Comparison of ENCODE assay signal across 9 mouse cellular contexts in genomic region chr11:4283627-4284026, GRCm38 (mm10). TPM values are rescaled to one million over a fixed set of nuclear protein-coding genes. Genes with fewer than 3 reads are reported as not detected.
A peak's percentile ranks its signal among the peaks of the same experiment; 100 is the strongest.
DNase-seq lines count a peak whose midpoint lies in the region; ATAC-seq and TF ChIP-seq lines count a peak whose summit lies in the region.
"Had no signal": no experiment of that assay in that cellular context is flagged by ENCODE, and none has a peak within 500 bp of the region (broad histone marks: within the 10 kb centered on the region; RNA-seq: fewer than 3 reads in every experiment).

No protein-coding gene starts in this region.

- DNase-seq in lung, embryonic 14.5 days = peak; percentile 48
- no peak for DNase-seq in lung, postnatal 25 days (ENCODE audit: low spot score)
- peak; percentile 87 for DNase-seq in embryo, embryonic 10 days (ENCODE audit: low spot score)
- DNase-seq in heart, postnatal 4 days = peak; percentile 52
- DNase-seq in neural tube, embryonic 11.5 days (ENCODE audit: low spot score) = peak; percentile 36
- DNase-seq in thymus, adult 2 months = no peak
- no peak for DNase-seq in thymus, postnatal 4 days
- DNase-seq: cerebellum, postnatal 36 days; layer of hippocampus, adult 9-11 months had no signal

- H3K9me3 ChIP-seq in lung, embryonic 14.5 days (ENCODE audit: low read depth, low read length) = no peaks in the 10 kb centered on the region
- no peaks in the 10 kb centered on the region for H3K9me3 ChIP-seq in neural tube, embryonic 11.5 days (ENCODE audit: control insufficient read depth, low read length)

- peak; percentile 76 for ATAC-seq in lung, embryonic 14.5 days (ENCODE audit: insufficient read depth)
- ATAC-seq in neural tube, embryonic 11.5 days (ENCODE audit: insufficient read depth, low FRiP score, low TSS enrichment) = no peak

- no peak overlapping the region for H3K9ac ChIP-seq in lung, embryonic 14.5 days
- no peak overlapping the region for H3K9ac ChIP-seq in neural tube, embryonic 11.5 days (ENCODE audit: low read length)

- no peaks in the 10 kb centered on the region for H3K27me3 ChIP-seq in lung, embryonic 14.5 days (ENCODE audit: insufficient read depth, low read length)
- no peaks in the 10 kb centered on the region for H3K27me3 ChIP-seq in neural tube, embryonic 11.5 days (ENCODE audit: control insufficient read depth, insufficient read depth, low read length)
- H3K27me3 ChIP-seq in thymus, adult 2 months (ENCODE audit: control insufficient read depth, insufficient read depth, low read length) = no peaks in the 10 kb centered on the region

- no peak for TF ChIP-seq CTCF in lung, embryonic 14.5 days (IDR thresholded peaks at IDR 0.05; ENCODE audit: low read depth)
- TF ChIP-seq CTCF in thymus, adult 2 months (IDR thresholded peaks at IDR 0.05; ENCODE audit: borderline replicate concordance, control insufficient read depth, extremely low read depth, insufficient read depth, low read length, poor library complexity) = no peak

- H3K4me1 ChIP-seq in lung, embryonic 14.5 days (ENCODE audit: insufficient read depth) = peaks cover 4% of the 10 kb centered on the region; the same call in 1 of the 2 replicates
- no peaks in the 10 kb centered on the region for H3K4me1 ChIP-seq in neural tube, embryonic 11.5 days (ENCODE audit: control insufficient read depth, insufficient read depth, low read length)
- peaks cover 6% of the 10 kb centered on the region for H3K4me1 ChIP-seq in thymus, adult 2 months (replicated peaks; ENCODE audit: control insufficient read depth, insufficient read depth, low read length)

- no peak overlapping the region for H3K27ac ChIP-seq in lung, embryonic 14.5 days (ENCODE audit: low read depth)
- no peak overlapping the region for H3K27ac ChIP-seq in neural tube, embryonic 11.5 days (ENCODE audit: low read depth, low read length)
- H3K27ac ChIP-seq in thymus, adult 2 months (ENCODE audit: control insufficient read depth, insufficient read depth, low read length) = no peak overlapping the region

- H3K36me3 ChIP-seq in lung, embryonic 14.5 days (ENCODE audit: insufficient read depth) = no peaks in the 10 kb centered on the region
- H3K36me3 ChIP-seq in neural tube, embryonic 11.5 days (ENCODE audit: control insufficient read depth, insufficient read depth, low read length) = no peaks in the 10 kb centered on the region
- H3K36me3 ChIP-seq in thymus, adult 2 months (ENCODE audit: control insufficient read depth, insufficient read depth, low read length) = no peaks in the 10 kb centered on the region

- 15% methylated on average over 4 of the region's 4 CpGs for WGBS in lung, embryonic 14.5 days
- 4% methylated on average over 4 of the region's 4 CpGs for WGBS in neural tube, embryonic 11.5 days
- 67% methylated on average over 4 of the region's 4 CpGs for WGBS in thymus, adult 2 months

- no peak overlapping the region for H3K4me2 ChIP-seq in lung, embryonic 14.5 days
- H3K4me2 ChIP-seq in neural tube, embryonic 11.5 days (ENCODE audit: low read depth) = no peak overlapping the region

- no peak for TF ChIP-seq POLR2A in thymus, adult 2 months (IDR thresholded peaks at IDR 0.05; ENCODE audit: control insufficient read depth, extremely low read depth, insufficient read depth, low read length, poor library complexity)

- H3K4me3 ChIP-seq in lung, embryonic 14.5 days (ENCODE audit: low read depth, low read length) = no peak overlapping the region
- no peak overlapping the region for H3K4me3 ChIP-seq in neural tube, embryonic 11.5 days (ENCODE audit: low read depth, low read length)
- H3K4me3 ChIP-seq in thymus, adult 2 months (ENCODE audit: control insufficient read depth, insufficient read depth, low read length) = no peak overlapping the region

RNA-seq across cellular contexts. Expression of gene Lif, which starts 26.3 kb away (rescaled TPM):
- 0.12 and 0.33 TPM in 2 replicates for polyA plus RNA-seq in lung, embryonic 14.5 days (2014; fragmentation: Nextera tagmentation; extraction: Ambion mirVana)
- total RNA-seq in heart, postnatal 4 days (2021) = 1 to 10 TPM; 1.8 to 2.0 TPM
- not detected in 2 replicates for polyA plus RNA-seq in neural tube, embryonic 11.5 days (2014; fragmentation: Nextera tagmentation; extraction: Ambion mirVana)
- 1.7 and 2.2 TPM in 2 replicates for polyA plus RNA-seq in thymus, adult 2 months (2012; rRNA removed)

RNA-seq across cellular contexts. Expression of gene Osm, which starts 47.4 kb away (rescaled TPM):
- polyA plus RNA-seq in lung, embryonic 14.5 days (2014; fragmentation: Nextera tagmentation; extraction: Ambion mirVana) = not detected in 2 replicates
- under 1 TPM in 1 of 2 experiments, not detected in 1; 0.14 TPM for total RNA-seq in heart, postnatal 4 days (2021)
- not detected in 2 replicates for polyA plus RNA-seq in neural tube, embryonic 11.5 days (2014; fragmentation: Nextera tagmentation; extraction: Ambion mirVana)
- 5.3 and 5.8 TPM in 2 replicates for polyA plus RNA-seq in thymus, adult 2 months (2012; rRNA removed)

Comparison
In these comparisons a context has a peak if more than half of its experiments do, and no peak if none do; other contexts are left out.
1. DNase-seq: peak in lung, embryonic 14.5 days (single experiment), embryo, embryonic 10 days (single experiment), heart, postnatal 4 days (single experiment) and neural tube, embryonic 11.5 days (single experiment); none in lung, postnatal 25 days (single experiment), thymus, adult 2 months (single experiment) and thymus, postnatal 4 days (single experiment).